Mouse (Mus musculus) right cerebral cortex, postnatal 10 days (tissue): ENCODE measurements around the gene Fam186a.
"Not testable (repeated sequence)": the region's sequence is repeated elsewhere in the genome, so short reads cannot be mapped to it uniquely, and the experiment has no call there.

ENCODE experiments used
- DNase-seq, 2 experiments: peaks; one replicate each; pipeline ENCODE4 v3.0.0; 2021; ENCODE audit warnings: low spot score in 2 of 2

Gene Fam186a

GRCm38 (mm10) chr15:99966961-99967360 is at the start of gene Fam186a:
Fam186a (minus strand) TSS chr15:99967061.
- no peak for DNase-seq

DNA sequence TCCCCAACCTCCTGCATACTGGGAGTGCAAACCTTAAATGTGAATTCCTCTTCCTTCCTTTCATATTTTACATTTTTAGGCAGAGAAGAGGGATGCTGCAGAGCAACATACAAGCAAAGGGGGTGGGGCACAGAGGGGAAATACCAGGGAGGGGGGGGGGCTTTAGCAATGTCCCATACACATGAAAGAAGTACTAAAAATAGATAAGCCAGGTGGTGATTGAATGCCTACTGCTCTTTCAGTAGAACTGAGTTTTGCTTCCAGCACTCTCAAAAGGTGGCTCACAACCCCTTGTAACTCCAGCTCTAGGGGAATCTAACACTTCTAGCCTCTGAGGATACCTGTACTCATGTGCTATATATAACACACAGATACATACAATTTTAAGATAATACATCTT is 39.3 kb upstream of the Fam186a start:
- no peak for DNase-seq

DNA sequence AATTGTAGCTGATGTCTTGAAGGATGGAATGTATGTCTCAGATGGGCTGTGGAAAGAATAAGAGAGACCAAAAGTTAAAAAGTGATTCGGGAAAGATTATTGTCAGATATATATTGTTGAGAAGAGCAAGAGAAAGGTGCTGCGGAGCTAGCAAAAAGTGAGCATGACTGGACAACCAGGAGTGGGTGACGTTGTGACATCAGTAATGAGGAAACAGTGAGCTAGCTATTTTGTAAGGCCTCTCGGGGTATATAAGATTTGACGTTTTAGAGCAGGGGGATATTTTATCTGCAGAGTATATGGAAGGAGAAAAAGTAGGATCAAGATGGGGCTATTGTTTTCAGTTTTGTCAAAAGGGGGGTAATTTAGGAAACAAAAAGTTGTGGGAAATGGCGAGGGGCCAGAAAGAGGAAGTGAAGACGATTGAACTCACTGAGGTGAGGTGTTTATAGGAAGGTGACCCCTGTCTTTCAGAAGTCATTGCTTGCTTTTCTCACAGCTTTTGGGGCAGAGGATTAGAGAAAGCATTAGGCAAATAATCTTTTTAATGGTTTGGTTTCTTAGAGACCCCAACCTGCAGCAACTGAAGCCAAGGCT is 37.9 kb upstream of the Fam186a start:
- DNase-seq, result no peak

GRCm38 (mm10) chr15:99999390-99999789 is 32.5 kb upstream of the Fam186a start:
- no peak for DNase-seq

GRCm38 (mm10) chr15:99997114-99997804 is 30.4 kb upstream of the Fam186a start:
- DNase-seq, result no peak

DNA sequence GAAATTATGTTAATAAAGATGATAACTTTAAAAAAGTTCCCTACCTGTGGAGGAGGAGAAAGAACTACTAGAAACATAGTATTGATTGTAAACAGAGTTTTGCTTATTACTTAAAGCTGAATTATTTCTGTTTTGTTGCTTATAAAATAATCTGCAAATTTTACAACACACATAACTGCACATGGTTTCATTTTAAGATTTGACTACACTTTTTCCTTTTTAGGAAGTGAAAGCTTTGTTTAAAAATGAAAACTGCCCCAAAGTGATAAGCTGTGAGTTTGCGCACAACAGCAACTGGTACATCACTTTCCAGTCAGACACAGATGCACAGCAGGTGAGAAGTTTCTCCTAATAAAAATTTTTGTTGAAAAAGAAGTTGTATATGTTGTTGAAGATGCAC is 26.2 kb upstream of the Fam186a start:
- DNase-seq, result no peak

GRCm38 (mm10) chr15:99979715-99980114 is 12.9 kb upstream of the Fam186a start:
- no peak for DNase-seq

GRCm38 (mm10) chr15:99979266-99979665 is 12.4 kb upstream of the Fam186a start:
- no peak for DNase-seq

DNA sequence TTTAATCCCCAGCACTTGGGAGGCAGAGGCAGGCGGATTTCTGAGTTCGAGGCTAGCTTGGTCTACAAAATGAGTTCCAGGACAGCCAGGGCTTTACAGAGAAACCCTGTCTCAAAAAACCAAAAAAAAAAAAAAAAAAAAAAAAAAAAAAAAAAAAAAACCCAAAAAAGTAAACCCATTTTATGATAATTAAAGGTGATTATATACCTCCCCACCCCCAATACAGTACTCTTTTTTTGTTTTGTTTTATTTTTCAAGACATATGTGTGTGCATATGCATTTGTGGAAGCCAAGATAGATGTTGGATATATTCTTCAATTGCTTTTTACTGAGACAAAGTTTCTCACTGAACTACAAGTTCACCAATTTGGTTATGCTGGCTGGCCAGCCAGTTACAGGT is 9.3 kb upstream of the Fam186a start:
- not testable (repeated sequence) for DNase-seq

DNA sequence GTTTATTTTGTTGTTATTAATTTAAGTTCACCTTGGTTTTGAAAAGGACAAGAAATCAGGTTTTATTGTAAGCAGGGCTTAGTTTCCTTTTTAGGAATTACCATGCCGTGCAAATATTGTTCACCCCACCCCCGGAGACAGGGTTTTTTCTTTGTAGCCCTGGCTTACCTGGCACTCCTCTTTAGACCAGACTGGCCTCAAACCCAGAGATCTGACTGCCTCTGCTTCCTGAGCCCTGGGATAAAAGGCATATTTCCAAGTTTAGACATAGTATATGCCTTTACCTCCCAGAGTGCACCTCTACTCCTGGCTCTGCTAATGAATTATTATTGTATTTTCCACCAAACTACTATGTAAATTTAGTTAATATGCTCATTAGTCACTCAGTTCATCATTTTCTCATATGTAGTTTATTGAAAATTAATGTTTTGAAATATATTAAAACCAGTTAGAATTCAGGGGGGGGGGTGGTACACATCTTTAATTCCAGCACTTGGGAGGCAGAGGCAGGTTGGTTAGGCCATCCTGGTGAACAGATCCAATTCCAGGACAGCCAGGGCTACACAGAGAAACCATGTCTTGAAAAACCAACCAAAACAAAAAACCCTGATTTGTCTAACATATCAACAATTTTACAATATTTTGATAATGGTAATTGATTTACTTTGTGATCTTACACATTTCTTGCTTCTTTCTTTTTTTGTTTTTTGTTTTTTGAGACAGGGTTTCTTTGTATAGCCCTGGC is 7.8 kb upstream of the Fam186a start:
- no peak for DNase-seq

GRCm38 (mm10) chr15:99972989-99973911 is 6.4 kb upstream of the Fam186a start:
- DNase-seq, result peak; percentile 32 to 34

DNA sequence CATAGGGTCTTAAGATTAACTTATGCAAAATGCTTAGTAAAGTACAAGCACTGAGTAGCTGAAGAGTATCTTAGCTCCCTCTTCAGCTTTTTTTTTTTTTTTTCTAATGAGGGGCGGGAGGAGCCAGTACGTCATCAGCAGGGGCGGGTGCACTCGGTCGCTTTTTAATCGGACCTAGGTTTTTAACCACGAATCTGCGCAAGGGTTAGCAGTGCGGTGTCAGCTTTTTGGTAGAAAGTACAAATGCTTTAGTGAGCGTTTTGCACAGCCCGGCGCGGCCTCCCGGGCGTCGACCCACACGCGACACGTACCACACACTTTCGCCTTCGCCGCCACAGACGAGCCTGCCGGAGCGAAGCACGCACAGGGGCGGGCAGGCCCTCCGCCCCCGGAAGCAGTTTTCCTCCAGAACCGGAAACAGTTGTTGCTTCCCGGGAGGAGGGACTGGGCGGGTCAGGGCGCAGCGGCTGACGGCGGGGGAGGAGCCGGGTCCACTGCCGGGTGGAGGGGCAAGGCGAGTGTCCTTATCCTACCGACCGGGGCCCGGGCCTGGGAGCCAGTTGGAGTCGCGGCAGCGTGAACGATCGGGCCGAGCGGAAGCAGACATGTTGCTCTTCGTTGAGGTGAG is 5.6 kb upstream of the Fam186a start:
- DNase-seq, result peak; percentile 96

DNA sequence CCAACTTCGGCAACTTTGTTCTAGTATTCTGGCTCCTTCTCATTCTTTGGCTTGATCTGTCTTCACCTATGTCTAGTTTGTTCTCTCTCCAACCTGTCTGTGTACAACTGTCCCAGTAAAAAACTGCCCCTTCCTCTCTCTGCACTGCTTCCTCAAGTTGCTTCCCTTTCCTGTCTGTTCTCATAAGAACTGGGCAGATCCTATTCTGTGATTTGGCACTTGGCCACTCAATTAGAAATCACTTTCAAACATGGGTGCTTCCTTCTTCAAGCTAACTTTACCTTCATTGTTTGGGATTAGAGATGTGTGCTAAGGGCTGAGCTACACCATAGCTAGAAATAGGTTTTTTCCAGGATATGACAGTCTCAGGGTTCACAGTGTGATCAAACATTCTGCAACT is 3.7 kb upstream of the Fam186a start:
- DNase-seq, result no peak

DNA sequence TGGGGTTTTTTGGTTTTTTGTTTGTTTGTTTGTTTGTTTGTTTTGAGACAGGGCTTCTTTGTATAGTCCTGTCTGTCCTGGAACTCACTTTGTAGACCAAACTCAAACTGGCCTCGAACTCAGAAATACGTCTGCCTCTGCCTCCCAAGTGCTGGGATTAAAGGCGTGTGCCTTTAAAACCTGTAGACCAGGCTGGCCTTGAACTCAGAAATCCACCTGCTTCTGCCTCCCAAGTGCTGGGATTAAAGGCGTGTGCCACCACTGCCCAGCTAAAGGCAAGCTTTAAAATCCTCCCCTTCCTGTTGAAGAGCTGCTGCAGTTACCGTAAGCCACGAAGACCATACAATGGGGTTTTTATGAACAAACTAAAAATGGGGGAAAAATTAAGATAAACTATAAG is 2.9 kb upstream of the Fam186a start, which contains the start of gene Larp4:
Larp4 (plus strand) TSS at position 301 of the 400 bp plus-strand sequence.
- DNase-seq, result not testable (repeated sequence)

DNA sequence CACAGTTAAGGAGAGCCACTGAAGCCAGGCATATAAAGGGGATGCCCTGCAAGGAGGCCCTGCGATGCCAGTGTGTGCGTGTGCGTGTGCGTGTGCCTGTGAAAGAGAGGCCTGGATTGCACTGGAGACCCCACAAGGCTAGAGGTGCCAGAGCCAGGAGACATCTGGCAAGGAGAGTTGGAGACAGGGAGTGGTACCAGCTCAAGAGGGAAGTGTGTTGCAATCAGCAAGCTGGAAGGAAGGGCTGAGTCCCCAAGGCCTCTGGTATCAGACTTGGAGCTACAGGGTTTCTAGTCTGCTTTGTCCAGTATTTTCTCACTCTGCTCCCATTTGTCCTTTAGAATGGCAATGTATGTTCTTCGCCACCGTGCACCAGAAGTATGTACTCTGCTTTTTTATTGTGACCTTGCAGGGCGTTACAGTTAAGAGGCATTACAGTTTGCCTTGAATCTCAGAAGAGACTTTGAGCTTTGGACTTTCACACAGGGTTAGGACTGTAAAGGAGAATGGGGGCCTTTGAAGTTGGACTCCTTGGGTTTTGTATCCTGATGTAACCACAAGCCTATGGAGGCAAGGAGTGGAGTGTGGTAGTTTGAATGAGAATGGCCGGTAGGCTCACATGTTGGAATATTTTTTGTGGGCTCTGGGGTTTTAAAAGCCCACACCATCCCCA is 1.6 kb downstream of the Fam186a start:
- DNase-seq, result no peak

DNA sequence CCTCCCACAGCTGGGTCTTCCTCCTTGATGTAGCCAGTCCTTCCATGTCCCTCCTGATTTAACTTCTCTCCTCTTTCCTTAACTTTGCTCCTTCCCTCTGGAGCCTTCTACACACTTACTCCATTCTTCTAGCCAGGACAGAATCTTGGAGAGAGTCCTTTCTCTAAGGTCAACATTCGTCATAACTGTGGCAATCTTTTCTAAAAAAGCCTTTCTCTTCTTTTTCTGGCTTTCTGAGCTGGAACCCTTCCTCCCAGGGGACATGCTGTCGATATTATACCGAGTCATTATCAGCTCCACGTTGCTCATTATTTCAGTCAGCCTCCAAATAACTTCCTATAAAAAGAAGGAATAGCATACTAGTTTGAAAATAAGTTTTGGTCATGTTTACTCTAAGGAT is 11.5 kb downstream of the Fam186a start:
- no peak for DNase-seq

- peak in 1 of 2 experiments; percentile 26 for DNase-seq
Observed at GRCm38 (mm10) chr15:99940970-99941630, 25.8 kb downstream of the Fam186a start.

GRCm38 (mm10) chr15:99940426-99940825 is 26.4 kb downstream of the Fam186a start:
- DNase-seq, result peak in 1 of 2 experiments; percentile 27

DNA sequence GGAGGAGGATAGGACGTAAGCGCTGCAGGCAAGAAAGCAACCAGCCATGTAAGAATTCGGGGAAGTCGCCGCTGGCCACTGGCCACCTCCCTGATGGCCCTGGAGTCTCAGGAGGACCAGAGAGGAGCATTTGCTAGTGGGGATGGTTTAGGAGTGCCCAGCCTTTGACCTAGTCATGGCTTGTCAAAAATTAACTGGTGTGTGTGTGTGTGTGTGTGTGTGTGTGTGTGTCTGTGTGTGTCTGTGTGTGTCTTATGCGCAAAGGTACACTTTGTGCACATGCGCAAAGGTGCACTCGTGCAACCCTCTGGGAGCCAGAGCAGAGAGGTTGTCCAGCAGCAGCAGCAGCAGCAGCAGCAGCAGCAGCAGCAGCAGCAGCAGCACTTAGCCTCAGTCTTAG is 29.0 kb downstream of the Fam186a start:
- no peak for DNase-seq

DNA sequence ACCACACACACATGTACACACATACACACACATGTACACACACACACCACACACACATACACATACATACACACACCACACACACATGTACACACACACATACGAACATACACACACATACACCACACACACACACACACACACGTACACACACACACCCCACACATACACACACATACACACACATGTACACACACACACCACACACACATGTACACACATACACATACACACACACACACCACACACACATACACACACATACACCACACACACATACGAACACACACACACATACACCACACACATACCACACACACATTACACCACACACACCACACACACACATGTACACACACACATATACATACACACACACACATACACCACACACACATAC is 30.2 kb downstream of the Fam186a start:
- no peak for DNase-seq
